Mouse (Mus musculus) naive thymus-derived CD4-positive, alpha-beta T cell, adult 2 months (primary cell): ENCODE results near the gene Alb.

Experiments used
- DNase-seq: peaks from one replicate; pipeline ENCODE4 v3.0.0-alpha.2; 2011; ENCODE audit warnings: low read depth

The Alb gene

GRCm38 (mm10) chr5:90492440-90492839 is 31.7 kb downstream of the Alb start:
- DNase-seq = peak; percentile 77

- no peak for DNase-seq
Measured at GRCm38 (mm10) chr5:90494308-90494707, 33.6 kb downstream of the Alb start.

GRCm38 (mm10) chr5:90499509-90499908 is 38.8 kb downstream of the Alb start:
- DNase-seq = no peak

GRCm38 (mm10) chr5:90500714-90501113 is 40.0 kb downstream of the Alb start:
- peak; percentile 83 for DNase-seq

- DNase-seq = no peak
Measured at GRCm38 (mm10) chr5:90501752-90502151, 41.1 kb downstream of the Alb start.

- DNase-seq = no peak
Measured at GRCm38 (mm10) chr5:90504742-90505141, 44.0 kb downstream of the Alb start.

- DNase-seq = no peak
Measured at GRCm38 (mm10) chr5:90506507-90506906, 45.8 kb downstream of the Alb start.

- no peak for DNase-seq
Measured at GRCm38 (mm10) chr5:90507411-90507949, 46.8 kb downstream of the Alb start.

GRCm38 (mm10) chr5:90509828-90510592 is 49.3 kb downstream of the Alb start:
- no peak for DNase-seq

- no peak for DNase-seq
Measured at GRCm38 (mm10) chr5:90512288-90512955, 51.7 kb downstream of the Alb start.

- DNase-seq = no peak
Measured at GRCm38 (mm10) chr5:90515561-90515960, 54.9 kb downstream of the Alb start.

- no peak for DNase-seq
Measured at GRCm38 (mm10) chr5:90518356-90519100, 57.8 kb downstream of the Alb start, which contains the start of gene Afm. Afm (plus strand) TSS chr5:90518932.
